Mouse (Mus musculus) gastrocnemius, adult 18-20 months (tissue): ENCODE results near the gene Epb41l4b. TPM values are rescaled to one million over a fixed set of nuclear protein-coding genes. Genes with fewer than 3 reads are reported as not detected.

Source experiments
- DNase-seq: peaks from one replicate; pipeline ENCODE4 v3.0.0; 2021; ENCODE audit warnings: low spot score
- total RNA-seq, 2 experiments: library from RNA; stranded (reverse); gene quantifications; 2 replicates each; pipeline ENCODE4 v1.2.3; 2021

The Epb41l4b gene
- total RNA-seq, 2 experiments from 2014 or later = 3.7 to 4.2 TPM

DNA sequence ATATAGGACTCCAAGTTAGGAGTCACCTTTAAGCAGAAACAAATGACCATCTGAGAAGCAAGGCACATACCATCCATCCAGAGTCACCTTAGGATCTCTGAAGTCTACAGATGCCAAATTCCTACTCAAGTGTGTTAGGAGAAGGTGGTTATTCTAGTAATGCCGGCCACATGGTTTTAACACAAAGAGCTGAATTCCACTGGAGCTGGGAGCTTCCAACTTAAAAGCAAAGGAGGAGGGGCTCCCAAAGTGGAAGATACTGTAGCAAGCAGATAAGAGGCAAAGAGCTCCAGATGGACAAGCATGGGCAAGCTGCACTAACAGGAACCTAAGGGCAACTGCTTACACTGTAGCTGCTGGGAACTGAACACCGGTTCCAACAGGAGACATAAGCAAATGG lies 76.3 kb downstream of the Epb41l4b start:
- DNase-seq = no peak

- DNase-seq = peak; percentile 81
These were observed 78.0 kb downstream of the Epb41l4b start for GRCm38 (mm10) chr4:57065273-57065672.

GRCm38 (mm10) chr4:57064830-57065229 lies 78.4 kb downstream of the Epb41l4b start:
- no peak for DNase-seq

GRCm38 (mm10) chr4:57060319-57060831 lies 82.9 kb downstream of the Epb41l4b start:
- DNase-seq = no peak

DNA sequence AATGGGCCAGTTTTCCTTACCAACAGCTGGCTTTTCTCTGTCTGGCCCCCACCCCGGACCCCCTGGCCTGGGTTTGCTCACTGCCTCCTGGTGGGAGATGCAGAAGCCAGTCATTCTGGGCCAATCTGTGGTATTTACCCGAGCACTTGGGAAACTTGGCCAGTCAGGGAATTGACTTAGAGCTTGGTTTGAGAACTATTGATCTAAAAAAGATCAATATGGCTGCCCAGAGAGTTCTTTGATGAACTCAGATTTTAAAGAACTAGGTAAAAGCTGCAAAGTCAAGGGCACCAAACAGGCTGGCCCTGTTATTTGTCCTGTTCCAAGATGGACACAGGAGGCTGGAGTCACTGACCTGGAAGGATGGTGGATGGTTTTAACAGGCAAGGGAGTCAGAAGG lies 84.6 kb downstream of the Epb41l4b start:
- DNase-seq = no peak

DNA sequence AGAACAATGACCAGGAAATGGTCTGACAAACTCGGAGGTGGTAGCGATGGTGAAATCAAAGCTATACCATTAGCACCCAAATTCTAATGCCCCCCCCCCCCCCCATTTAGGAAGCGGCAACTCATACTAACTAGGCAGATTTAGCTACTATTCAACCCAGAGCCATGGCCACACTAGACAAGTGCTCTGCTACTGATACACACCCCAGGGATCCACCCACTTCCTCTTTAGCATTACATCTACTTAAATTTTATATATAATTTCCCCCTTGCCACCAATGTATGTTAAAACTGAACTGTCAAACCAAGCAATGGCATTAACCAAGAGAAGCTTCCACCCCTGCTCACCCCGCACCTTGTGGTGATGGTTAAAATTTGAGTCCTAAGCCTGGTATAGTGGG lies 85.6 kb downstream of the Epb41l4b start:
- no peak for DNase-seq

GRCm38 (mm10) chr4:57055635-57056034 lies 87.6 kb downstream of the Epb41l4b start:
- no peak for DNase-seq

DNA sequence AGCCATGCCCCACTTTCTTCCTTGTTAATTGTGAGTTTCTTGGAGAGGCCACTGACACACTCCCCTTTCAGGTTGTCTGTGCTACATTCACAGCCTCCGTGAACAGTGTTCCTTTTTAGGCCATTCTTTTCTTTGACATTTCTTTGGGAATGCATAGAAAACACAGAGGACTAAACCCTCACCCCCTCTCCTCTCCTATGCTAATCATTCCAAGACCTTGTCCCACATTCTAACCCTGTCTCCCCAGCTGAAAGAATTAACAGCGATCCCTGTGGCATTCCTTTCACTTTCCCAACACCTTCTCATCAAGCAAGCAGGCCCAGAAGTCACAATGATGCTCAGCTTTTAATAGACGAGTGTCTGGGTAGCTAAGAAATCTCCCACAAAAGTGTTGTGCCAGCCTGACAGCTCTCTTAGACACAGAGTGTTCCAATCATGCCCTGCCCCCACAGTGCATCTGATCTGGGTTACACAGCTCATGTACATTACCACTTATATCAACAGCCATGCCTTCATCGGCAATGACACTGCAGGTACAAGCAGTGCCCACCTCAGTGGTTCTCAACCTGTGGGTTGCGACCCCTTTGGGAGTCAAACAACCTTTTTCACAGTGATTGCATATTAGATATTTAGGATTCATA lies 93.8 kb downstream of the Epb41l4b start:
- DNase-seq = no peak

GRCm38 (mm10) chr4:57048566-57048965 lies 94.7 kb downstream of the Epb41l4b start:
- DNase-seq = no peak

DNA sequence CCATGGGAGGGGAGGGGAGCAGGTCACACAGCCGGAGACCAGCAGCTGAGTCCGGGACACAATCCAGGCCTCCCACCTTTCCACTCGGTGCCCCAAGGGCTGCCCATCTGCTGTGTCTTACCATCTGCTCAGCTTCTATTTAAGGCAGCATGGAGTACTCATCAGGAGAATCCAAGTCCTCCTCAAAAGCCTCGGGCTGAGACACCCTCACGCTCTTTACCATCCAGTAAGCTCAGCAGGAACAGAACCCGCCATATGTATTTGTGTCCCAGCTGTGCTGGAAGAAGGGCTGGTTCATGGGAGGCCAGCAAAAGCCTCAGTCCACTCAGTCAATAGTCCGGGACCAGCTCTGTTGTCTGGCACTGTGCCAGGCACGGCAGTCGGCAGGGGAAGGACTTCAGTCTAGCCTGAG lies 97.1 kb downstream of the Epb41l4b start:
- DNase-seq = no peak

DNA sequence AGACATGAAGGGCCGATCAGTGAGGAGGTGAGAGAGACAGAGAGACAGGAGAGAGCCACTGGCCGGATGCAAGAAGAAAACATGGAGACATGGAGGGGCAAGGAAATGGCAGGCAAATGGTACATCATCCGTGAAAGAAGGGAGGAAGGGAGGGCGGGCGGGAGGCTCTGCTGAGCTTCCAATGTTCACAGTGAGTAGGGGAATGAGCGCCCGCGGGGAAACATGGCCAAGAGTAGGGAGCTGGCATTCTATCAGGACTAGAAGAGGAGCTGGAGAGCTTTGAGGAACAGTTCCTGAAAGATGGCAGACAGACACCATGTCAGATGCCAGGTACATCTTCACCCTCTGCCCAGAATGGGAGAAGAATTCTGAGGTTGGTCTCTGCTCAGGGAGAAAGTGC lies 99.6 kb downstream of the Epb41l4b start:
- no peak for DNase-seq

GRCm38 (mm10) chr4:57041661-57042060 lies 101.6 kb downstream of the Epb41l4b start:
- no peak for DNase-seq

- no peak for DNase-seq
These were observed 102.0 kb downstream of the Epb41l4b start for GRCm38 (mm10) chr4:57041211-57041610.

GRCm38 (mm10) chr4:57040481-57040880 lies 102.8 kb downstream of the Epb41l4b start:
- DNase-seq = no peak

GRCm38 (mm10) chr4:57039127-57040031 lies 103.9 kb downstream of the Epb41l4b start:
- DNase-seq = no peak

DNA sequence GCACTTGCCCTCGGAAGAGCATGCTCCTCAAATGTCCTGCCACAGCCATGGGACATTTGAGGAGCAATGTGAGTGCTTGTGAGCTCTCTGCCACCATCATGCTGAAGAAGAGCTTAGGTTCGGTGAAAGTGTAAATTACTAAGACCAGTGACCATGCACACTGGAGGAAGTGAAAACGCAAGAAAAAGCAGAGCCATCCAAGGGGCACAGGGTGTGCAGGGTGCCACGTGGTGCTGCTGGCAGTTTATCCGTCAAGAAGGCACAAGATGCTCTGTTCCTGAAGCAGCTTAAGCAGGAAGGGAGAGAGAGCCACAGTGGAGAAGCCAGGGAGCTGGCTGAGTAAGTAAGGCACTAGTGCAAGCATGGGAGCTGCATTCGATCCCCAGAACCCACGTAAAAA lies 105.7 kb downstream of the Epb41l4b start:
- no peak for DNase-seq

GRCm38 (mm10) chr4:57034169-57034568 lies 109.1 kb downstream of the Epb41l4b start:
- no peak for DNase-seq

- no peak for DNase-seq
These were observed 111.8 kb downstream of the Epb41l4b start for GRCm38 (mm10) chr4:57031440-57031839.

GRCm38 (mm10) chr4:57027954-57028353 lies 115.3 kb downstream of the Epb41l4b start:
- no peak for DNase-seq

DNA sequence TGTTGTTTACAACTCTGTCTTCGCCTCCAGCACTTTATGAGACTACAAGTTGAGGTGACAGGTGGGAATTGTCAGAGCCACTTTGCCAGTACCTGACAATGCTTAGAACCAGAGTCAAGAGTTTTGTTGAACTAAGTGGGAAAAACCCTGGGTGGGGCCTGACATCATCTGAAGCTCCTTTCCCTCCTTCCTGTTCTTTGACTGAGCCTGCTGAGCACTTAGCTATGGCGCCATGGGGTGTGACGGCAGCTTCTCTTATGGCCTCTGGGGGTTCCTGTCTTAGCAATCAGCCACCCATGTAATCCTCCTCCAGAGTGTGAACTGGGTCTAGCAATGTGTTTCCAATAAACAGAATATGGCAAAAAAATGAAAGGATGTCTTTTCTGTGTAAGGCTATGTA lies 119.7 kb downstream of the Epb41l4b start:
- no peak for DNase-seq

DNA sequence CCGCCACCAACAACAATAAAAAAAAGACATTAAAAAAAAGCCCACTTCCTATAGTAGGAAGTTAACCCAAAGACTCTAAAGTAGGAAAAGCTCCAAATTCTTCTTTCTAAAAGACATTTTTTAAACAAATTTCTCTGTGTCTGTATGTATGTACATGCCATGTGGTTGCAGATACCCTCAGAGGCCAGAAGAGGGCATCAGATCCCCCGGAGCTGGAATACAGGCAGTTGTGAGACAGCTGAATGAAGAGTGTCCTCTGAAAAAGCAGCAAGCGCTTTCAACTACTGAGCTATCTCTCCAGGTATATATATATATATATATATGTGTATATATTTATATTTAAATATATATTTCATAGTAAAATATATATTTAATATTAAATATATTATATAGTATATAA lies 121.9 kb downstream of the Epb41l4b start:
- DNase-seq = no peak

GRCm38 (mm10) chr4:57017229-57017628 lies 126.0 kb downstream of the Epb41l4b start:
- peak; percentile 71 for DNase-seq
